Mouse (Mus musculus) limb, embryonic 14.5 days (tissue): Measurements from ENCODE around the gene Bbs9. TPM values are rescaled to one million over a fixed set of nuclear protein-coding genes. Genes with fewer than 3 reads are reported as not detected.

ENCODE experiments used
- ATAC-seq: fragments of 200-750 bp; cut with Nextera tagmentation; 2 replicates; pipeline ENCODE4 v1.8.0; 2017; ENCODE audit warnings: low read depth, moderate number of reproducible peaks, moderate TSS enrichment; ENCODE audit not compliant: low FRiP score
- DNase-seq: peaks from one replicate; pipeline ENCODE4 v3.0.0-alpha.2; 2015; ENCODE audit warnings: low spot score
- H3K27ac ChIP-seq: fragments of 300-500 bp; sonication (generic); replicated peaks from 2 replicates; pipeline ENCODE4 v1.5.1; 2014; ENCODE audit warnings: low read depth, mild to moderate bottlenecking, low read length, moderate library complexity, mixed read lengths
- H3K27me3 ChIP-seq: fragments of 300-500 bp; sonication (generic); 2 replicates; pipeline ENCODE4 v1.6.1; 2014; ENCODE audit warnings: low read length, mixed read lengths; ENCODE audit not compliant: control insufficient read depth, insufficient read depth
- H3K36me3 ChIP-seq: fragments of 300-500 bp; sonication (generic); 2 replicates; pipeline ENCODE4 v1.6.1; 2014; ENCODE audit warnings: mild to moderate bottlenecking, low read length, moderate library complexity, mixed read lengths; ENCODE audit not compliant: control insufficient read depth, insufficient read depth
- H3K4me1 ChIP-seq: fragments of 300-500 bp; sonication (generic); 2 replicates; pipeline ENCODE4 v1.6.1; 2014; ENCODE audit warnings: antibody characterized with exemption, low read length, mixed read lengths; ENCODE audit not compliant: control insufficient read depth, insufficient read depth
- H3K4me2 ChIP-seq: fragments of 300-500 bp; sonication (generic); replicated peaks from 2 replicates; pipeline ENCODE4 v1.6.1; 2014; ENCODE audit warnings: low read depth, mild to moderate bottlenecking, low read length, moderate library complexity; ENCODE audit not compliant: severe bottlenecking
- H3K4me3 ChIP-seq: fragments of 300-500 bp; sonication (generic); replicated peaks from 2 replicates; pipeline ENCODE4 v1.5.1; 2014; ENCODE audit warnings: low read length
- H3K9ac ChIP-seq: fragments of 300-500 bp; sonication (generic); 2 replicates; pipeline ENCODE4 v1.6.1; 2014; ENCODE audit warnings: mild to moderate bottlenecking, low read depth, low read length, moderate library complexity; ENCODE audit not compliant: severe bottlenecking
- H3K9me3 ChIP-seq: fragments of 300-500 bp; sonication (generic); 2 replicates; pipeline ENCODE4 v1.6.1; 2016; ENCODE audit warnings: low read length; ENCODE audit not compliant: control insufficient read depth
- POLR2A ChIP-seq: fragments of 200-500 bp; IDR thresholded peaks from 2 replicates; pipeline ENCODE4 v1.8.0; 2012; ENCODE audit warnings: inconsistent platforms, mild to moderate bottlenecking, moderate library complexity, borderline replicate concordance; ENCODE audit not compliant: insufficient read depth, insufficient read length; ENCODE audit errors: extremely low read depth
- WGBS: fragments of 180-500 bp; shearing (Covaris S2); extraction: QIAGEN DNeasy Blood & Tissue Kit; methylation state at CpG from one replicate; pipeline ENCODE4 v1.1.7; 2014; 5-methylcytosine and 5-hydroxymethylcytosine counted together
- polyA plus RNA-seq, 2 experiments: library from polyadenylated mRNA; depleted of rRNA in 1 of 2; stranded (reverse) in 1 of 2; unstranded in 1 of 2; fragments of >200 nt; fragmentation: Nextera tagmentation in 1 of 2; extraction: Ambion mirVana in 1 of 2; gene quantifications; 2 replicates each; pipeline versions ENCODE4 v1.2.1 to v1.2.3; 2012 to 2014

Bbs9 gene
- polyA plus RNA-seq, 2 experiments = 12.7 to 15.7 TPM

DNA sequence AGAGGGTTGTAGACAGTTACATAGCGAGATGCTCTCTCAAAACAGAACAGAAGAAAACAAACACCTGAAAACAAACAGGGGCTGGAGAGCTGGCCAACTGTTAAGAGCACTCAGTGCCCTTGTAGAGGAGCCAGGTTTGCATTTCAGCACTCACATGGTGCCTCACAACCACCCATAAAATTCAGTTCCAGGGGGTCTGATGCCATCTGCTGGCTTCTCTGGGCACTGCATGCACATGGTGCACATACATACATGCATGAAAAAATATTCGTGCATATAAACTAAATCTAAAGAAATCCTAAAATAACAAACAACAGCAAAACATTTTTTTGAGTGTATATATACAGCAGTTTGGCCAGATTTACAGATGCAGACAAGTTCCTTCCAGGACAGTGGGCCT, 228.0 kb downstream of the Bbs9 start:
- Histone ChIP-seq H3K4me1 (peaks cover 13% of the 10 kb centered on the region), H3K27me3 (no peaks in the 10 kb centered on the region), H3K36me3 (no peaks in the 10 kb centered on the region), H3K4me2 (no peak overlapping the region), H3K27ac (no peak overlapping the region), H3K9me3 (peaks cover 8% of the 10 kb centered on the region; the same call in 1 of the 2 replicates), H3K4me3 (no peak overlapping the region), H3K9ac (no peak overlapping the region)
- TF ChIP-seq POLR2A = no peak
- DNase-seq (no peak), ATAC-seq (no peak)
- WGBS = 97% methylated on average over 2 of the region's 2 CpGs

DNA sequence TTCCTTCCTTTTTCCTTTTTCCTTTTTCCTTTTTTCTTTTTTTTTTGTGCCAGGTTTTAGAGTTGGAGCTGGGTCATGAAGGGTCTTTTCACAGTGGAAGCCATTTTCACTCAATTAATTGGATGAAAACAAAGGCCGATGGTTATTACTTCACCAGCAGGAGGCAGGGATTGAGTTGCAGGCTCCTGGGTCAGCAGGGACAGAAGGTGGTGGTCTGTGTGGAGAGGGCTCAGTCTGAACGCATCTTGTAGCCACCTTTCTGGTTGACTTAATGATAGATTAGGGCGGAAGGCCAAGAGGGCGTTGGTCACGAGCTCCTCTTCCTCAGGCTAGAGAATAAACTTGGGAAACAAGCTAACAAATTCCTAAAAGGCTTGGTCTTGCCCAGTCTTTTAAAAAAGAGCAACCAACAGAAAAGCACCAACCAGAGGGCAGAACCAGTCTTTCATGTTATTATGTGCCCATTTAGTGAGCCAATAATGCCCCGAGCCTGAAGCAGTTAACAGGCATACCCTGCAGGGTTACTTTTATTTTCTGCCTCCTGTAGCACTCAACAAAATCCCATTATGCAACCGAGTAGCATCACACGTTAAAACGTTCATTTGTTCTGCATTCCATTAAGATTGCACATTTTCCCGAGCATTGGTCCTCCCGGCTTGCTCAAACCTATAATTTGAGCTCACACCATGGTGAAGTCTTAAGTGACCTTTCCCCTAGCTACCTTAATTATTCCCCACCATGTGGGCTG, 231.8 kb downstream of the Bbs9 start:
- no peak for TF ChIP-seq POLR2A
- no peak for ATAC-seq

DNA sequence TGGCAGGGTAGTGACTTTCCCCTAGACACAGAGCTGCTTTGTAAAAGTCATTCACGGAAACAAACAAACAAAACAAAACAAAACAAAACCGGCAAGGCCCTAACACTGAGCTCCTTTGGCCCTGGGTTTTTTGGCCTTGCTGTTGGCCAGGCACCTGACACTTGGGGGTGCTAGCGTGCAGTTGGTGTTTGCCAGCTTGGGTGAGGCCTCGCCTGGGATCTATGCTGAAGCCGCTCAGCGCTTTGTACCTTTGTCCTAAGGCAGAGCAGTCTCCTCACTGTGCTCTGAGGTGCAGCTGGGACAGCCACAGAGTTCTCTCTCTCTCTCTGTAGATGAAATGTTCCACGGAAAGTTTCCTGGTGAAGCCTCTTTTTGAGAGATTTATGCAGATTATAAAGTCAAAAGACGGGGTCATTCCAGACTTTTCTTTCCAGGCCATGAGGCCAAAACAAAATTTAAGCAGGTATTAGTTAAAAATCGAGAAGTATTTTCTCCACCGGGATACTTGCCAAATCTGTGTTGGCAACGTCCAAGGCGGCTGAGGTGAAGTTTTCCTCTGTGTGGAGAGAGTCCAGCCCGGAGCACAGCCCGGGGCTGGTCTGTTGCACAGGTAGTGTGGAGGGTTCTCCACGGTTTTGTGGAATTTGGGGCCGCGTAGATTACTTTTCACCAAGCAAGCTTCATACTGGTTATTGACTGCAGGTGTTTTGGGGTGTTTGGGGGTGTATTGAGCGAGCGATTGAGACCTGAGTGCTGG, 233.6 kb downstream of the Bbs9 start:
- peak overlapping the region; percentile 28; the same call in 1 of the 2 replicates for H3K27ac ChIP-seq
- no peak for TF ChIP-seq POLR2A
- ATAC-seq (peak; percentile 48), DNase-seq (peak; percentile 71)
- H3K27me3 ChIP-seq = no peaks in the 10 kb centered on the region
- H3K4me3 ChIP-seq = no peak overlapping the region
- no peak overlapping the region for H3K4me2 ChIP-seq
- 29% methylated on average over 19 of the region's 19 CpGs for WGBS
- H3K36me3 ChIP-seq = no peaks in the 10 kb centered on the region
- no peaks in the 10 kb centered on the region for H3K9me3 ChIP-seq
- no peak overlapping the region for H3K9ac ChIP-seq
- H3K4me1 ChIP-seq = peaks cover 24% of the 10 kb centered on the region

More for the DNA sequence above, 231.8 kb downstream of the Bbs9 start:
- peaks cover 5% of the 10 kb centered on the region; the same call in 1 of the 2 replicates for H3K9me3 ChIP-seq
- no peak overlapping the region for H3K4me3 ChIP-seq
- no peaks in the 10 kb centered on the region for H3K27me3 ChIP-seq
- H3K27ac ChIP-seq = no peak overlapping the region
- no peak for DNase-seq
- H3K4me1 ChIP-seq = peaks cover 24% of the 10 kb centered on the region
- H3K4me2 ChIP-seq = no peak overlapping the region
- H3K9ac ChIP-seq = no peak overlapping the region
- 17% methylated on average over 11 of the region's 11 CpGs for WGBS
- H3K36me3 ChIP-seq = no peaks in the 10 kb centered on the region

DNA sequence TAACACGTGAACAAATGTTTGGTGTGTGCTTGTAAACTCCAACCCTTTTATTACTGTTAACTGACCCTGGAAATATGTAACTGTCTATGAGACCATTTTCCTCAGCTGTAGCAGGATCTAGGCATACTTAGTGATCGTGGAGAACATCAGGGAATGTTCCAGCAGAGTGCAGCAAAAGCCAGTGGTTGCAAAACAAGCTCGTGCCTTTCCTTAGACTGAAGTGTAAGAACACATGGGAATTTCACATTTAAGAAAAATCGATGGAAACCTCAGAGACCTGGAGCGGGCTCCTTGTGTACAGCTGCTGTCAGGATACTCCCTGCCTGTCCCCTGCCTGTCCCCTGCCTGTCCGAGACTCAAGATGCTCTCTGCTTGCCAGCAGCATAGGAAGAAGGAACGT, 234.5 kb downstream of the Bbs9 start:
- ATAC-seq = peak; percentile 36; the same call in 1 of the 2 replicates

DNA sequence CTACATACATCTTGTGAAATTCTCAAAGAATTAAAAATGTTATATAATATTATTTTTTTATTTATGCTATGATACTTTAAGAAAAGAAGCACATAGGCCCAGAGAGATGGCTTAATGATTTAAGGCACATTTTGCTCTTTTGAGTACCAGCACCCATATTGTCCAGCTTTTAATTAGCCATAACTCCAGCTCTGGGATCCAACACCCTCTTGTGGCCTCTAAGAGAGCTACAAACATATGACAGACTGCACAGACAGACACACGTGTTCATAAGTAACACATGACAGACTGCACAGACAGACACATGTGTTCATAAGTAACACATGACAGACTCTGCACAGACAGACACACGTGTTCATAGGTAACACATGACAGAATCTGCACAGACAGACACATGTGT, 235.8 kb downstream of the Bbs9 start:
- no peak overlapping the region for H3K9ac ChIP-seq
- TF ChIP-seq POLR2A = no peak
- 91% methylated on average over 2 of the region's 2 CpGs for WGBS

More for the DNA sequence above, 234.5 kb downstream of the Bbs9 start:
- H3K4me1 ChIP-seq = peaks cover 24% of the 10 kb centered on the region
- no peaks in the 10 kb centered on the region for H3K27me3 ChIP-seq
- DNase-seq = peak; percentile 45
- H3K4me3 ChIP-seq = no peak overlapping the region
- TF ChIP-seq POLR2A = no peak
- 53% methylated on average over 7 of the region's 7 CpGs for WGBS
- H3K36me3 ChIP-seq = no peaks in the 10 kb centered on the region
- H3K27ac ChIP-seq = no peak overlapping the region
- no peaks in the 10 kb centered on the region for H3K9me3 ChIP-seq
- H3K9ac ChIP-seq = no peak overlapping the region
- H3K4me2 ChIP-seq = no peak overlapping the region

More for the DNA sequence above, 235.8 kb downstream of the Bbs9 start:
- H3K4me2 ChIP-seq = no peak overlapping the region
- H3K27me3 ChIP-seq = no peaks in the 10 kb centered on the region
- DNase-seq = no peak
- H3K36me3 ChIP-seq = no peaks in the 10 kb centered on the region
- H3K4me1 ChIP-seq = peaks cover 20% of the 10 kb centered on the region
- H3K9me3 ChIP-seq = no peaks in the 10 kb centered on the region
- H3K27ac ChIP-seq = no peak overlapping the region
- no peak for ATAC-seq
- H3K4me3 ChIP-seq = no peak overlapping the region
